Mouse (Mus musculus): Measurements from ENCODE around the gene Pappa2. TPM values are rescaled to one million over a fixed set of nuclear protein-coding genes. Genes with fewer than 3 reads are reported as not detected.

The Pappa2 gene
- polyA plus RNA-seq, 2 experiments, result 0.07 to 0.08 TPM

- H3K4me1 ChIP-seq (replicated peaks; ENCODE audit: control insufficient read depth in 2 of 2, insufficient read depth in 2 of 2, low read length in 1 of 2), result no peaks in the 10 kb centered on the region
- DNase-seq (ENCODE audit: low read depth in 3 of 3, low spot score in 3 of 3) (no peak), ATAC-seq (ENCODE audit: insufficient read depth) (no peak)
- no peaks in the 10 kb centered on the region for H3K27me3 ChIP-seq (ENCODE audit: control insufficient read depth, insufficient read depth, low read length)
- no peak overlapping the region for H3K9ac ChIP-seq (replicated peaks)
- TF ChIP-seq EP300 (IDR thresholded peaks at IDR 0.05; ENCODE audit: low read depth), result no peak
- TF ChIP-seq CTCF (IDR thresholded peaks at IDR 0.05; ENCODE audit: low read depth), result no peak
- no peak overlapping the region for H3K27ac ChIP-seq
- no peaks in the 10 kb centered on the region for H3K36me3 ChIP-seq (replicated peaks; ENCODE audit: control insufficient read depth, insufficient read depth, low read depth)
- no peak overlapping the region for H3K4me3 ChIP-seq (ENCODE audit: insufficient read depth in 1 of 2, low read depth in 2 of 2, low read length in 2 of 2)
- H3K9me3 ChIP-seq (ENCODE audit: control insufficient read depth, low read length), result no peaks in the 10 kb centered on the region
- no peak overlapping the region for H3K4me2 ChIP-seq (ENCODE audit: low read depth)
Observed at GRCm38 (mm10) chr1:158827931-158828330, 152.4 kb downstream of the Pappa2 start.

- no peak for TF ChIP-seq CTCF (IDR thresholded peaks at IDR 0.05; ENCODE audit: low read depth)
- TF ChIP-seq EP300 (IDR thresholded peaks at IDR 0.05; ENCODE audit: low read depth), result no peak
- no peak overlapping the region for H3K9ac ChIP-seq (replicated peaks)
- H3K27ac ChIP-seq, result no peak overlapping the region
- no peak overlapping the region for H3K4me2 ChIP-seq (ENCODE audit: low read depth)
- no peaks in the 10 kb centered on the region for H3K36me3 ChIP-seq (replicated peaks; ENCODE audit: control insufficient read depth, insufficient read depth, low read depth)
- WGBS (ENCODE audit: insufficient replicate concordance), result 63% methylated on average over 2 of the region's 2 CpGs
- no peak for DNase-seq (ENCODE audit: low read depth in 3 of 3, low spot score in 3 of 3)
- no peaks in the 10 kb centered on the region for H3K27me3 ChIP-seq (ENCODE audit: control insufficient read depth, insufficient read depth, low read length)
- ATAC-seq (ENCODE audit: insufficient read depth), result no peak
- no peak overlapping the region for H3K4me3 ChIP-seq (ENCODE audit: insufficient read depth in 1 of 2, low read depth in 2 of 2, low read length in 2 of 2)
- no peaks in the 10 kb centered on the region for H3K9me3 ChIP-seq (ENCODE audit: control insufficient read depth, low read length)
- no peaks in the 10 kb centered on the region for H3K4me1 ChIP-seq (replicated peaks; ENCODE audit: control insufficient read depth in 2 of 2, insufficient read depth in 2 of 2, low read length in 1 of 2)
Observed at GRCm38 (mm10) chr1:158819676-158820075, 160.6 kb downstream of the Pappa2 start.

- DNase-seq (ENCODE audit: low read depth in 3 of 3, low spot score in 3 of 3), result no peak
- no peak overlapping the region for H3K4me3 ChIP-seq (ENCODE audit: insufficient read depth in 1 of 2, low read depth in 2 of 2, low read length in 2 of 2)
- H3K36me3 ChIP-seq (replicated peaks; ENCODE audit: control insufficient read depth, insufficient read depth, low read depth), result no peaks in the 10 kb centered on the region
- WGBS (ENCODE audit: insufficient replicate concordance), result 73% methylated on average over 3 of the region's 3 CpGs
- H3K9ac ChIP-seq (replicated peaks), result no peak overlapping the region
- H3K27ac ChIP-seq, result no peak overlapping the region
- no peak overlapping the region for H3K4me2 ChIP-seq (ENCODE audit: low read depth)
- no peaks in the 10 kb centered on the region for H3K9me3 ChIP-seq (ENCODE audit: control insufficient read depth, low read length)
- no peak for ATAC-seq (ENCODE audit: insufficient read depth)
- TF ChIP-seq EP300 (IDR thresholded peaks at IDR 0.05; ENCODE audit: low read depth), result no peak
- no peak for TF ChIP-seq CTCF (IDR thresholded peaks at IDR 0.05; ENCODE audit: low read depth)
- no peaks in the 10 kb centered on the region for H3K27me3 ChIP-seq (ENCODE audit: control insufficient read depth, insufficient read depth, low read length)
- no peaks in the 10 kb centered on the region for H3K4me1 ChIP-seq (replicated peaks; ENCODE audit: control insufficient read depth in 2 of 2, insufficient read depth in 2 of 2, low read length in 1 of 2)
Observed at GRCm38 (mm10) chr1:158816479-158816878, 163.8 kb downstream of the Pappa2 start.

- H3K9ac ChIP-seq (replicated peaks), result no peak overlapping the region
- TF ChIP-seq CTCF (IDR thresholded peaks at IDR 0.05; ENCODE audit: low read depth) (no peak), EP300 (IDR thresholded peaks at IDR 0.05; ENCODE audit: low read depth) (no peak)
- H3K27me3 ChIP-seq (ENCODE audit: control insufficient read depth, insufficient read depth, low read length), result no peaks in the 10 kb centered on the region
- WGBS (ENCODE audit: insufficient replicate concordance), result 61% methylated on average over 3 of the region's 3 CpGs
- no peaks in the 10 kb centered on the region for H3K4me1 ChIP-seq (replicated peaks; ENCODE audit: control insufficient read depth in 2 of 2, insufficient read depth in 2 of 2, low read length in 1 of 2)
- H3K4me3 ChIP-seq (ENCODE audit: insufficient read depth in 1 of 2, low read depth in 2 of 2, low read length in 2 of 2), result no peak overlapping the region
- ATAC-seq (ENCODE audit: insufficient read depth) (no peak), DNase-seq (ENCODE audit: low read depth in 3 of 3, low spot score in 3 of 3) (no peak)
- H3K4me2 ChIP-seq (ENCODE audit: low read depth), result no peak overlapping the region
- H3K36me3 ChIP-seq (replicated peaks; ENCODE audit: control insufficient read depth, insufficient read depth, low read depth), result no peaks in the 10 kb centered on the region
- H3K9me3 ChIP-seq (ENCODE audit: control insufficient read depth, low read length), result no peaks in the 10 kb centered on the region
- no peak overlapping the region for H3K27ac ChIP-seq
Observed at GRCm38 (mm10) chr1:158811887-158812286, 168.4 kb downstream of the Pappa2 start.

GRCm38 (mm10) chr1:158775486-158775885, 204.8 kb downstream of the Pappa2 start:
- Histone ChIP-seq H3K9me3 (ENCODE audit: control insufficient read depth, low read length) (no peaks in the 10 kb centered on the region), H3K4me1 (replicated peaks; ENCODE audit: control insufficient read depth in 2 of 2, insufficient read depth in 2 of 2, low read length in 1 of 2) (no peaks in the 10 kb centered on the region), H3K36me3 (replicated peaks; ENCODE audit: control insufficient read depth, insufficient read depth, low read depth) (no peaks in the 10 kb centered on the region), H3K27ac (no peak overlapping the region), H3K9ac (replicated peaks) (no peak overlapping the region), H3K4me2 (ENCODE audit: low read depth) (no peak overlapping the region), H3K27me3 (ENCODE audit: control insufficient read depth, insufficient read depth, low read length) (no peaks in the 10 kb centered on the region), H3K4me3 (ENCODE audit: insufficient read depth in 1 of 2, low read depth in 2 of 2, low read length in 2 of 2) (no peak overlapping the region)
- DNase-seq (ENCODE audit: low read depth in 3 of 3, low spot score in 3 of 3) (no peak), ATAC-seq (ENCODE audit: insufficient read depth) (no peak)
- no peak for TF ChIP-seq CTCF (IDR thresholded peaks at IDR 0.05; ENCODE audit: low read depth)
- TF ChIP-seq EP300 (IDR thresholded peaks at IDR 0.05; ENCODE audit: low read depth), result no peak
- WGBS (ENCODE audit: insufficient replicate concordance), result 80% methylated on average over 5 of the region's 5 CpGs

- Histone ChIP-seq H3K27ac (no peak overlapping the region), H3K4me2 (ENCODE audit: low read depth) (no peak overlapping the region), H3K4me1 (replicated peaks; ENCODE audit: control insufficient read depth in 2 of 2, insufficient read depth in 2 of 2, low read length in 1 of 2) (no peaks in the 10 kb centered on the region), H3K9ac (replicated peaks) (no peak overlapping the region), H3K36me3 (replicated peaks; ENCODE audit: control insufficient read depth, insufficient read depth, low read depth) (no peaks in the 10 kb centered on the region), H3K27me3 (ENCODE audit: control insufficient read depth, insufficient read depth, low read length) (no peaks in the 10 kb centered on the region), H3K4me3 (ENCODE audit: insufficient read depth in 1 of 2, low read depth in 2 of 2, low read length in 2 of 2) (no peak overlapping the region), H3K9me3 (ENCODE audit: control insufficient read depth, low read length) (no peaks in the 10 kb centered on the region)
- DNase-seq (ENCODE audit: low read depth in 3 of 3, low spot score in 3 of 3) (no peak), ATAC-seq (ENCODE audit: insufficient read depth) (no peak)
- TF ChIP-seq CTCF (IDR thresholded peaks at IDR 0.05; ENCODE audit: low read depth) (no peak), EP300 (IDR thresholded peaks at IDR 0.05; ENCODE audit: low read depth) (no peak)
Observed at GRCm38 (mm10) chr1:158773102-158773501, 207.2 kb downstream of the Pappa2 start.

All from liver, embryonic 14.5 days (tissue).